Comparison of ENCODE assay signal across 8 mouse cellular contexts in genomic region chr3:86774566-86775443, GRCm38 (mm10).
A peak's percentile ranks its signal among the peaks of the same experiment; 100 is the strongest.
DNase-seq lines count a peak whose midpoint lies in the region; ATAC-seq lines count a peak whose summit lies in the region.

No protein-coding gene starts in this region.

- peaks cover 23% of the 10 kb centered on the region for H3K4me1 ChIP-seq in hindbrain, embryonic 14.5 days (replicated peaks; ENCODE audit: control insufficient read depth, insufficient read depth, low read length)

- peak; percentile 15; the same call in 1 of the 2 replicates for ATAC-seq in hindbrain, embryonic 14.5 days (ENCODE audit: low FRiP score)

- H3K9me3 ChIP-seq in hindbrain, embryonic 14.5 days (ENCODE audit: control insufficient read depth, low read length): no peaks in the 10 kb centered on the region

- 30% methylated on average over 14 of the region's 14 CpGs for WGBS in hindbrain, embryonic 14.5 days

- no peak overlapping the region; the same call in 1 of the 2 replicates for H3K9ac ChIP-seq in hindbrain, embryonic 14.5 days

- H3K27ac ChIP-seq in hindbrain, embryonic 14.5 days: peak overlapping the region; percentile 67

- H3K4me3 ChIP-seq in hindbrain, embryonic 14.5 days (replicated peaks; ENCODE audit: low read length): no peak overlapping the region

- DNase-seq in spleen, postnatal 36 days (ENCODE audit: low spot score in 2 of 2): peak; percentile 60 to 68
- no peak for DNase-seq in spleen, postnatal 14 days (ENCODE audit: low spot score in 2 of 2)
- no peak for DNase-seq in hindbrain, embryonic 14.5 days (ENCODE audit: low spot score)
- DNase-seq in lung, postnatal 14 days: peak; percentile 21
- DNase-seq in testis, postnatal 14 days (ENCODE audit: low spot score): no peak
- DNase-seq in gastrocnemius, adult 18-20 months (ENCODE audit: low spot score): no peak
- no peak for DNase-seq in left cerebral cortex, postnatal 10 days (ENCODE audit: extremely low spot score in 1 of 2, low spot score in 2 of 2)
- no peak for DNase-seq in thymus, postnatal 36 days

- H3K27me3 ChIP-seq in hindbrain, embryonic 14.5 days (ENCODE audit: control insufficient read depth, insufficient read depth, low read length): no peaks in the 10 kb centered on the region

- H3K36me3 ChIP-seq in hindbrain, embryonic 14.5 days (replicated peaks; ENCODE audit: control insufficient read depth, insufficient read depth): peaks cover 17% of the 10 kb centered on the region

- no peak overlapping the region for H3K4me2 ChIP-seq in hindbrain, embryonic 14.5 days (replicated peaks)

- intact Hi-C loops in left cerebral cortex, postnatal 10 days (cut with DNase I): no loop called here

Comparison
In these comparisons a context has a peak if more than half of its experiments do, and no peak if none do; other contexts are left out.
1. DNase-seq: peak in spleen, postnatal 36 days (2 of 2) and lung, postnatal 14 days (single experiment); none in spleen, postnatal 14 days (0 of 2), hindbrain, embryonic 14.5 days (single experiment), testis, postnatal 14 days (single experiment), gastrocnemius, adult 18-20 months (single experiment), left cerebral cortex, postnatal 10 days (0 of 2) and thymus, postnatal 36 days (0 of 2).